Comparison of ENCODE assay signal across 14 mouse cellular contexts in genomic region chr7:55891797-55892196, GRCm38 (mm10). TPM values are rescaled to one million over a fixed set of nuclear protein-coding genes. Genes with fewer than 3 reads are reported as not detected.
A peak's percentile ranks its signal among the peaks of the same experiment; 100 is the strongest.
DNase-seq lines count a peak whose midpoint lies in the region; ATAC-seq and TF ChIP-seq lines count a peak whose summit lies in the region.
"Had no signal": no experiment of that assay in that cellular context is flagged by ENCODE, and none has a peak within 500 bp of the region (broad histone marks: within the 10 kb centered on the region; RNA-seq: fewer than 3 reads in every experiment).

No protein-coding gene starts in this region.

- H3K4me1 ChIP-seq in E14TG2a.4 (replicated peaks; ENCODE audit: low read depth, low read length) = peaks cover 44% of the 10 kb centered on the region
- H3K4me1 ChIP-seq in cortical plate, adult 2 months (ENCODE audit: control insufficient read depth, insufficient read depth, low read length) = peaks cover 5% of the 10 kb centered on the region; the same call in 1 of the 2 replicates
- H3K4me1 ChIP-seq in forebrain, postnatal 0 days (ENCODE audit: insufficient read depth) = no peaks in the 10 kb centered on the region
- no peaks in the 10 kb centered on the region for H3K4me1 ChIP-seq in heart, embryonic 10.5 days
- H3K4me1 ChIP-seq: hindbrain, embryonic 13.5 days; liver, embryonic 15.5 days had no signal

- DNase-seq in kidney, adult 9 months = peak; percentile 19
- DNase-seq in kidney, adult 18-20 months = no peak
- peak; percentile 31 for DNase-seq in lung, postnatal 10 days
- no peak for DNase-seq in gastrocnemius, adult 18-20 months (ENCODE audit: low spot score)
- no peak for DNase-seq in forebrain, postnatal 0 days
- no peak for DNase-seq in heart, embryonic 10.5 days (ENCODE audit: low spot score)
- DNase-seq: cerebellum, adult 18-20 months; right cerebral cortex, postnatal 14 days; thymus, postnatal 36 days had no signal

- no peak overlapping the region for H3K4me2 ChIP-seq in forebrain, postnatal 0 days (ENCODE audit: low read depth)
- H3K4me2 ChIP-seq: hindbrain, embryonic 13.5 days; liver, embryonic 15.5 days had no signal

- 93% methylated on average over 11 of the region's 11 CpGs for WGBS in forebrain, postnatal 0 days
- WGBS in heart, embryonic 10.5 days = 91% methylated on average over 11 of the region's 11 CpGs

- H3K27ac ChIP-seq in cortical plate, adult 2 months (ENCODE audit: insufficient read depth, low read length) = peak overlapping the region; percentile 82; the same call in 1 of the 2 replicates
- no peak overlapping the region for H3K27ac ChIP-seq in forebrain, postnatal 0 days (ENCODE audit: low read depth, low read length)
- no peak overlapping the region for H3K27ac ChIP-seq in heart, embryonic 10.5 days
- H3K27ac ChIP-seq: hindbrain, embryonic 13.5 days; liver, embryonic 15.5 days had no signal

- no peak for TF ChIP-seq CTCF in E14TG2a.4 (conservative IDR thresholded peaks at IDR 0.05; ENCODE audit: low read length)
- TF ChIP-seq CTCF in cortical plate, adult 2 months (IDR thresholded peaks at IDR 0.05; ENCODE audit: extremely low read depth, insufficient read depth, low read length) = no peak
- no peak for TF ChIP-seq CTCF in forebrain, postnatal 0 days (IDR thresholded peaks at IDR 0.05; ENCODE audit: low read depth)

- H3K36me3 ChIP-seq in E14TG2a.4 (ENCODE audit: insufficient read depth, low read length) = peaks cover 66% of the 10 kb centered on the region
- H3K36me3 ChIP-seq in forebrain, postnatal 0 days (ENCODE audit: insufficient read depth) = peaks cover 57% of the 10 kb centered on the region
- peaks cover 85% of the 10 kb centered on the region for H3K36me3 ChIP-seq in heart, embryonic 10.5 days

- no peak for TF ChIP-seq POLR2A in cortical plate, adult 2 months (IDR thresholded peaks at IDR 0.05; ENCODE audit: extremely low read depth, insufficient read depth, low read length)

- no peak for ATAC-seq in forebrain, postnatal 0 days
- ATAC-seq: midbrain, embryonic 16.5 days had no signal

- peak overlapping the region; percentile 23; the same call in 1 of the 2 replicates for H3K4me3 ChIP-seq in E14TG2a.4 (replicated peaks; ENCODE audit: low read length)
- no peak overlapping the region for H3K4me3 ChIP-seq in cortical plate, adult 2 months (ENCODE audit: insufficient read depth, low read length)
- no peak overlapping the region for H3K4me3 ChIP-seq in forebrain, postnatal 0 days (ENCODE audit: low read depth, low read length)
- no peak overlapping the region for H3K4me3 ChIP-seq in heart, embryonic 10.5 days
- H3K4me3 ChIP-seq: hindbrain, embryonic 13.5 days; liver, embryonic 15.5 days had no signal

- H3K9ac ChIP-seq in forebrain, postnatal 0 days = no peak overlapping the region
- H3K9ac ChIP-seq: hindbrain, embryonic 13.5 days; liver, embryonic 15.5 days had no signal

- H3K27me3 ChIP-seq in E14TG2a.4 (ENCODE audit: insufficient read depth, low read length) = no peaks in the 10 kb centered on the region
- no peaks in the 10 kb centered on the region for H3K27me3 ChIP-seq in forebrain, postnatal 0 days (ENCODE audit: insufficient read depth, low read length)
- H3K27me3 ChIP-seq in heart, embryonic 10.5 days (ENCODE audit: insufficient read depth, poor library complexity, severe bottlenecking) = no peaks in the 10 kb centered on the region
- H3K27me3 ChIP-seq: hindbrain, embryonic 13.5 days; liver, embryonic 15.5 days had no signal

- no peaks in the 10 kb centered on the region for H3K9me3 ChIP-seq in E14TG2a.4 (ENCODE audit: low read length)
- no peaks in the 10 kb centered on the region for H3K9me3 ChIP-seq in forebrain, postnatal 0 days (ENCODE audit: low read length)
- H3K9me3 ChIP-seq in heart, embryonic 10.5 days = no peaks in the 10 kb centered on the region
- H3K9me3 ChIP-seq: hindbrain, embryonic 13.5 days; liver, embryonic 15.5 days had no signal

RNA-seq across cellular contexts. Expression of gene Cyfip1, which starts 50.3 kb away (rescaled TPM):
- polyA plus RNA-seq in cortical plate, adult 2 months (2012; rRNA removed) = 50.4 and 57.2 TPM in 2 replicates
- total RNA-seq in gastrocnemius, adult 18-20 months (2021) = 10 to 100 TPM; 20.3 to 21.0 TPM
- total RNA-seq in forebrain, postnatal 0 days (2014; rRNA removed) = 42.2 and 43.3 TPM in 2 replicates
- 27.9 and 41.7 TPM in 2 replicates for polyA plus RNA-seq in forebrain, postnatal 0 days (2015; fragmentation: Nextera tagmentation; extraction: Ambion mirVana)
- 63.7 and 68.4 TPM in 2 replicates for polyA plus RNA-seq in heart, embryonic 10.5 days (2016; fragmentation: Nextera tagmentation; extraction: Ambion mirVana)

Comparison
In these comparisons a context has a peak if more than half of its experiments do, and no peak if none do; other contexts are left out.
1. DNase-seq: peak in kidney, adult 9 months (single experiment) and lung, postnatal 10 days (single experiment); none in kidney, adult 18-20 months (single experiment), gastrocnemius, adult 18-20 months (single experiment), forebrain, postnatal 0 days (single experiment) and heart, embryonic 10.5 days (single experiment).